Mouse (Mus musculus) midbrain, embryonic 14.5 days (tissue): Measurements from ENCODE around the gene Vsir. TPM values are rescaled to one million over a fixed set of nuclear protein-coding genes. Genes with fewer than 3 reads are reported as not detected.

Source experiments
- ATAC-seq: fragments of 200-750 bp; cut with Nextera tagmentation; 2 replicates; pipeline ENCODE4 v1.8.0; 2017; ENCODE audit warnings: moderate number of reproducible peaks, moderate library complexity; ENCODE audit not compliant: low FRiP score, low TSS enrichment
- DNase-seq: peaks from one replicate; pipeline ENCODE4 v3.0.0-alpha.2; 2015
- H3K27ac ChIP-seq: fragments of 300-500 bp; sonication (generic); replicated peaks from 2 replicates; pipeline ENCODE4 v1.5.1; 2014; ENCODE audit warnings: mild to moderate bottlenecking, low read depth, low read length, moderate library complexity
- H3K27me3 ChIP-seq: fragments of 300-500 bp; sonication (generic); 2 replicates; pipeline ENCODE4 v1.6.1; 2014; ENCODE audit warnings: low read length, control low read depth, mixed read lengths; ENCODE audit not compliant: control insufficient read depth, insufficient read depth
- H3K36me3 ChIP-seq: fragments of 300-500 bp; sonication (generic); 2 replicates; pipeline ENCODE4 v1.6.1; 2014; ENCODE audit warnings: low read length, control low read depth; ENCODE audit not compliant: control insufficient read depth, insufficient read depth
- H3K4me1 ChIP-seq: fragments of 300-500 bp; sonication (generic); 2 replicates; pipeline ENCODE4 v1.6.1; 2014; ENCODE audit warnings: mild to moderate bottlenecking, antibody characterized with exemption, low read length, control low read depth; ENCODE audit not compliant: control insufficient read depth, insufficient read depth
- H3K4me2 ChIP-seq: fragments of 300-500 bp; sonication (generic); 2 replicates; pipeline ENCODE4 v1.6.1; 2014; ENCODE audit warnings: mild to moderate bottlenecking, low read length, moderate library complexity
- H3K4me3 ChIP-seq: fragments of 300-500 bp; sonication (generic); replicated peaks from 2 replicates; pipeline ENCODE4 v1.5.1; 2014; ENCODE audit warnings: low read depth, low read length
- H3K9ac ChIP-seq: fragments of 300-500 bp; sonication (generic); replicated peaks from 2 replicates; pipeline ENCODE4 v1.6.1; 2014; ENCODE audit warnings: mild to moderate bottlenecking, low read length, moderate library complexity
- H3K9me3 ChIP-seq: fragments of 300-500 bp; sonication (generic); 2 replicates; pipeline ENCODE4 v1.6.1; 2016; ENCODE audit warnings: low read length, control low read depth, mixed read lengths; ENCODE audit not compliant: control insufficient read depth
- WGBS: fragments of 180-500 bp; shearing (Covaris S2); extraction: QIAGEN DNeasy Blood & Tissue Kit; methylation state at CpG from one replicate; pipeline ENCODE4 v1.1.7; 2014; 5-methylcytosine and 5-hydroxymethylcytosine counted together
- polyA plus RNA-seq: library from polyadenylated mRNA; unstranded; fragments of >200 nt; fragmentation: Nextera tagmentation; extraction: Ambion mirVana; gene quantifications from 2 replicates; pipeline ENCODE4 v1.2.1, GENCODE M21; 2014

Vsir gene
- polyA plus RNA-seq, 1 experiment from 2014 or later, result 2.7 TPM

- Histone ChIP-seq H3K27me3 (no peaks in the 10 kb centered on the region), H3K36me3 (no peaks in the 10 kb centered on the region), H3K4me1 (no peaks in the 10 kb centered on the region), H3K4me3 (no peak overlapping the region), H3K27ac (no peak overlapping the region), H3K9me3 (no peaks in the 10 kb centered on the region), H3K4me2 (no peak overlapping the region), H3K9ac (no peak overlapping the region)
- ATAC-seq (no peak), DNase-seq (no peak)
- 92% methylated on average over 14 of the region's 14 CpGs for WGBS
Measured at GRCm38 (mm10) chr10:60357901-60358300, 11.2 kb downstream of the Vsir start.

GRCm38 (mm10) chr10:60358776-60359175 lies 12.1 kb downstream of the Vsir start:
- Histone ChIP-seq H3K4me3 (no peak overlapping the region), H3K4me1 (no peaks in the 10 kb centered on the region), H3K36me3 (no peaks in the 10 kb centered on the region), H3K9ac (no peak overlapping the region), H3K9me3 (no peaks in the 10 kb centered on the region), H3K27ac (no peak overlapping the region), H3K4me2 (no peak overlapping the region), H3K27me3 (no peaks in the 10 kb centered on the region)
- DNase-seq (no peak), ATAC-seq (no peak)
- 29% methylated on average over 4 of the region's 4 CpGs for WGBS

GRCm38 (mm10) chr10:60361615-60362309 lies 15.1 kb downstream of the Vsir start:
- Histone ChIP-seq H3K4me1 (no peaks in the 10 kb centered on the region), H3K27ac (no peak overlapping the region), H3K9me3 (no peaks in the 10 kb centered on the region), H3K9ac (no peak overlapping the region), H3K4me2 (no peak overlapping the region), H3K36me3 (no peaks in the 10 kb centered on the region), H3K27me3 (no peaks in the 10 kb centered on the region), H3K4me3 (no peak overlapping the region)
- WGBS, result 60% methylated on average over 12 of the region's 12 CpGs
- no peak for DNase-seq
- no peak for ATAC-seq

DNA sequence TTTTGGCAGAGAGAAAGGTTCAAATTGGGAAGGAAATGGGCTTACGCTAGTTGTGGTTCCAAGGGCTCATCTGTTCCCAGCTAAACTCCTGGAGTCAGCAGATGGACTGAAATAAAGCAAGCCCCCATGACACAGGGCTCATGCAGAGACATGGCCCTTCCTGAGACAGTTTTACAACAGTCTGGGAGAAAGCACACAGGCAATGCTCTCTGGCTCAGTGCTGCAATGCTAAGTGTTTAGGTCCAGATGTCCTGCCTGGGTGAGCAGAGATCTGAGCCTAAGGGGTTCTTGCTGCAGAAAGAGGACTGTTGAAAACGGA lies 15.6 kb downstream of the Vsir start:
- H3K4me3 ChIP-seq, result no peak overlapping the region
- no peaks in the 10 kb centered on the region for H3K36me3 ChIP-seq
- H3K27ac ChIP-seq, result no peak overlapping the region
- ATAC-seq, result no peak
- H3K4me2 ChIP-seq, result no peak overlapping the region
- H3K27me3 ChIP-seq, result no peaks in the 10 kb centered on the region
- H3K9me3 ChIP-seq, result no peaks in the 10 kb centered on the region
- 76% methylated on average over 2 of the region's 2 CpGs for WGBS
- no peaks in the 10 kb centered on the region for H3K4me1 ChIP-seq
- no peak for DNase-seq
- H3K9ac ChIP-seq, result no peak overlapping the region

- Histone ChIP-seq H3K27me3 (no peaks in the 10 kb centered on the region), H3K4me1 (no peaks in the 10 kb centered on the region), H3K4me2 (no peak overlapping the region), H3K9me3 (no peaks in the 10 kb centered on the region), H3K36me3 (no peaks in the 10 kb centered on the region), H3K27ac (no peak overlapping the region), H3K4me3 (no peak overlapping the region), H3K9ac (no peak overlapping the region)
- WGBS, result 60% methylated on average over 6 of the region's 6 CpGs
- no peak for DNase-seq
- ATAC-seq, result no peak
Measured at GRCm38 (mm10) chr10:60363426-60363825, 16.8 kb downstream of the Vsir start.

DNA sequence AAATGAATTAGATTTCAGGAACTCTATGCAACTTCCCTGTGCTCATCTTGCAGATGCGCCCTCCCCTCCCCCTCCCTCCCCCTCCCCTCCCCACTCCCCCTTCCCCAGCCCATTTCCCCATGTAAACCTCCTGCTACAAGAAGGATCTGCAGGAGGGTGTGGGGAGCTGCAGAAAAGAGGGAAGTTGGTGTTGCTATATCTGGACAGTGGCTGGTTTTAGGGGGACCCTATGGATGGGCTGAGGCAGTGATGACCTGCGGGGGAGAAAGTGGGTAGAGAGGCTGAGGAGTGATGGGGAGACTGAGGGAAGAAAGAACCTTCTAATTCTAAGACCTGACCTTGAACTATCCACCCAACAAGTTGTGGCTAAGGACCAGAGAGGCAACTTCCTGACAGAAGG lies 20.5 kb downstream of the Vsir start:
- Histone ChIP-seq H3K9ac (no peak overlapping the region), H3K36me3 (no peaks in the 10 kb centered on the region), H3K27me3 (no peaks in the 10 kb centered on the region), H3K4me1 (no peaks in the 10 kb centered on the region), H3K9me3 (no peaks in the 10 kb centered on the region), H3K27ac (no peak overlapping the region), H3K4me2 (no peak overlapping the region), H3K4me3 (no peak overlapping the region)
- DNase-seq (no peak), ATAC-seq (no peak)
- 88% methylated on average over 2 of the region's 2 CpGs for WGBS

DNA sequence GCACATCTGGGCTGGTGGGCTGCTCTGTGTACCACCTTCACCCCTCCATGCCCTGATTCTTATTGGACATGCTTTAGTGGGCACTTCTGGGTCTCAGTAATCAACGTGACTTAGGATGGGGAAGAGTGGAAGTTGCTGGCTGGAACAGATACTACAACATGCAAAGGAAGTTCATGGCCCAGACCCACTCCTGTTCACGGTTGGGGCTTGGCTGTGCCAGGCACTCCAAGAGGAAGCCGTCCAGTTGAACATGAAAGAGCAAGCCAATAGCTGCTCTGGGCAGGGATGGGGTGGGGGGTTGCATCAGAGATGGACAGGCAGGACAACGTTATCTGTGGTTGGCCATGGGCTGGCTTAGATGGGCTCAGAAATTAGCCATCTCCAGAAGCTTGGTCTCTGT lies 21.3 kb downstream of the Vsir start:
- H3K4me2 ChIP-seq, result no peak overlapping the region
- no peak overlapping the region for H3K9ac ChIP-seq
- DNase-seq (no peak), ATAC-seq (no peak)
- no peaks in the 10 kb centered on the region for H3K9me3 ChIP-seq
- no peak overlapping the region for H3K27ac ChIP-seq
- 82% methylated on average over 4 of the region's 4 CpGs for WGBS
- H3K4me3 ChIP-seq, result no peak overlapping the region
- H3K27me3 ChIP-seq, result no peaks in the 10 kb centered on the region
- no peaks in the 10 kb centered on the region for H3K4me1 ChIP-seq
- no peaks in the 10 kb centered on the region for H3K36me3 ChIP-seq

GRCm38 (mm10) chr10:60369405-60369804 lies 22.8 kb downstream of the Vsir start:
- WGBS, result 82% methylated on average over 6 of the region's 6 CpGs
- Histone ChIP-seq H3K9me3 (no peaks in the 10 kb centered on the region), H3K4me1 (no peaks in the 10 kb centered on the region), H3K4me3 (no peak overlapping the region), H3K9ac (no peak overlapping the region), H3K27me3 (no peaks in the 10 kb centered on the region), H3K27ac (no peak overlapping the region), H3K4me2 (no peak overlapping the region), H3K36me3 (no peaks in the 10 kb centered on the region)
- DNase-seq, result no peak
- ATAC-seq, result no peak

- WGBS, result 53% methylated on average over 2 of the region's 2 CpGs
- no peak overlapping the region for H3K4me2 ChIP-seq
- ATAC-seq (no peak), DNase-seq (no peak)
- no peak overlapping the region for H3K4me3 ChIP-seq
- no peaks in the 10 kb centered on the region for H3K36me3 ChIP-seq
- H3K27me3 ChIP-seq, result no peaks in the 10 kb centered on the region
- no peaks in the 10 kb centered on the region for H3K9me3 ChIP-seq
- no peak overlapping the region for H3K9ac ChIP-seq
- no peaks in the 10 kb centered on the region for H3K4me1 ChIP-seq
- H3K27ac ChIP-seq, result no peak overlapping the region
Measured at GRCm38 (mm10) chr10:60370098-60370497, 23.4 kb downstream of the Vsir start.
